Mouse (Mus musculus) 416B (cell line): ENCODE results near the gene Ifngr2.
A peak's percentile ranks its signal among the peaks of the same experiment; 100 is the strongest.
"Not testable (repeated sequence)": the region's sequence is repeated elsewhere in the genome, so short reads cannot be mapped to it uniquely, and the experiment has no call there.

Experiments used
- DNase-seq: peaks from one replicate; pipeline ENCODE4 v3.0.0; 2011; ENCODE audit warnings: low read depth

The Ifngr2 gene

DNA sequence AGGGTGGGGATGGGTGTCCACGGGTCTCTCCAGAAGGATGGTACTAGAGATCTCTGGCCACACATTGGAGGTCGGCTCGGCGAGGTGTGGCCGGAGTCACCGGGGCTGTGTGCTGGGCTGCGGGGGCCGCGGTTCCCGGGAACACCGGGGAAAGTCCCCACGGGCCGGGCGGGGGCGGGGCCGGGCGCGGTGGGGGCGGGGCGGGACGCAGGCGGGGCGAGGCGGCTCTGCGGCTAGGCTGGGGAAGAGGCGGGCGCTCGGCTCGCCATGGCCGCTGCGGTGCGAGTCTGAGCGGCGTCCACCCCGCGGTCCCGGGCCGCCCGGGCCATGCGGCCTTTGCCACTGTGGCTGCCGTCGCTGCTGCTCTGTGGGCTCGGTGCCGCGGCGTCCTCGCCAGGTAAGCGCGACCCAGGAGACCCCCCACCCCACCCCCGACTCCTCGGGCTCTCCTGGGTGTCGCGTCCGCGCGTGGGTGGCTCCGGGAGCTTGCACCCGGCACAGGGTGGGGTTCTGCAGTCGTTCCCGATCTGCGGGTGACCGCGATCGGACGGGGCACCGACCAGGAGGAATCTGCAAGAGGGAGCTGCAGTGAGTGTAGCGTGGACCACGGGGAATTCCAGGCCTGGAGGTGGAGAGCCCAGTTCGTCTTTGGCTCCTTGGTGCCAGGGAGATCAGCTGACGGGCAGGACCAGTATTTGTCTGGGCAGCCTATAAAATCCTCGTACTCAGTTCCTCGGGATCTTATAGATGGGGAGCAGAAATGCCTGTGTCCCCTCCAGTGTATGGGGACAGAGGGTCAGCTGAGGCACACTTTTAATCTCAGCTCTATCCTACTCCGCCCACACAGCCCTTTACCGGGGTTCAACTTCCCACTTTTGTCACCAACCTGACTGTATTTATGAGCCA, at the start of gene Ifngr2:
Gene Ifngr2 (plus strand): TSS at position 237 of the 906 bp plus-strand sequence.
- DNase-seq: peak; percentile 52

GRCm38 (mm10) chr16:91498041-91498440, 48.8 kb upstream of the Ifngr2 start:
- DNase-seq: no peak

GRCm38 (mm10) chr16:91504701-91505100, 42.2 kb upstream of the Ifngr2 start:
- no peak for DNase-seq

DNA sequence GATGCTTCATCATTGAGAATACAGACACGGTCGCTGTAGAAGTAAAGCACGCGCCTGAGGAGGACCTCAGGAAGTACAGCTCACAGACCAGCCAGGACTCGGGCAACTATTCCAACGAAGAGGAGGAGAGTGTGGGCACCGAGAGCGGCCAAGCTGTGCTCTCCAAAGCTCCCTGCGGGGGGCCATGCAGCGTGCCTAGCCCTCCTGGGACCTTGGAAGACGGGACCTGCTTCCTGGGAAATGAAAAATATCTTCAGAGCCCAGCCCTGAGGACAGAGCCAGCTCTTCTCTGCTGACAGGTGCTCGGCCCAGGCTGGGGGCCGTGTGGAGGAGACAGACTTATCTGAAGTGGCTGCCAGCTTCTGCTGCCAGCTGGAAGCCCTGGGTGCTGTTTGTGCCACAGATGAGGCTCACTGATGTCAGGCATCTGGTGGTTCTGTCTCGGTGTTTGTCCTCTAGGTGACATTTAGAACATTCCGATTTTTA, 41.7 kb upstream of the Ifngr2 start:
- DNase-seq: no peak

GRCm38 (mm10) chr16:91506396-91506795, 40.5 kb upstream of the Ifngr2 start:
- DNase-seq: no peak

GRCm38 (mm10) chr16:91512161-91512787, 34.6 kb upstream of the Ifngr2 start:
- DNase-seq: peak; percentile 89

DNA sequence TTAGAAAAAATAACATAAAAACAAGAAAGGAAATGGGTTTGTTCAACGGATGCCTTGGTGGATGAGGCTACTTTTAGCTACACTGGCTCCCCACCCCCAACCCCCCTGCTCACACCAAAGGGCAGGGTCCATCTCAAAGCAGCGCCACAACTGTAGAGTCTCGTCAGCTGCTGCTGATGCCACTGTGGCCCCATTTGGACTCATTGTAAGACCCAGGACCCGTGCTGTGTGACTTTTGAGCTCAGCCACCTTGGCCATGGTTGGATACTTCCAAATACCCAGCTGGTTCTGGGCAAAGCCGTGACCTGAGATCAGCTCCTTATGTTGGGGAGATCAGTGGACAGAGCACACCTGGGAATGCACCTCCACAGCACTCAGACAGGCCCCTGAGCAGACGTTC, 33.8 kb upstream of the Ifngr2 start:
- no peak for DNase-seq

GRCm38 (mm10) chr16:91517020-91517419, 29.9 kb upstream of the Ifngr2 start:
- no peak for DNase-seq

- DNase-seq: peak; percentile 89
These were observed 24.8 kb upstream of the Ifngr2 start for GRCm38 (mm10) chr16:91522040-91522439.

- DNase-seq: peak; percentile 99
These were observed 24.2 kb upstream of the Ifngr2 start for GRCm38 (mm10) chr16:91522479-91523309.

GRCm38 (mm10) chr16:91524206-91524605, 22.7 kb upstream of the Ifngr2 start:
- DNase-seq: no peak

GRCm38 (mm10) chr16:91526274-91526673, 20.6 kb upstream of the Ifngr2 start:
- no peak for DNase-seq

GRCm38 (mm10) chr16:91527051-91527450, 19.8 kb upstream of the Ifngr2 start:
- DNase-seq: peak; percentile 73

- peak; percentile 90 for DNase-seq
These were observed 19.4 kb upstream of the Ifngr2 start for GRCm38 (mm10) chr16:91527500-91527899.

GRCm38 (mm10) chr16:91528578-91528977, 18.3 kb upstream of the Ifngr2 start:
- DNase-seq: no peak

GRCm38 (mm10) chr16:91530830-91531229, 16.0 kb upstream of the Ifngr2 start:
- not testable (repeated sequence) for DNase-seq

GRCm38 (mm10) chr16:91531856-91532255, 15.0 kb upstream of the Ifngr2 start:
- no peak for DNase-seq

- no peak for DNase-seq
These were observed 14.4 kb upstream of the Ifngr2 start for GRCm38 (mm10) chr16:91532429-91532828.

DNA sequence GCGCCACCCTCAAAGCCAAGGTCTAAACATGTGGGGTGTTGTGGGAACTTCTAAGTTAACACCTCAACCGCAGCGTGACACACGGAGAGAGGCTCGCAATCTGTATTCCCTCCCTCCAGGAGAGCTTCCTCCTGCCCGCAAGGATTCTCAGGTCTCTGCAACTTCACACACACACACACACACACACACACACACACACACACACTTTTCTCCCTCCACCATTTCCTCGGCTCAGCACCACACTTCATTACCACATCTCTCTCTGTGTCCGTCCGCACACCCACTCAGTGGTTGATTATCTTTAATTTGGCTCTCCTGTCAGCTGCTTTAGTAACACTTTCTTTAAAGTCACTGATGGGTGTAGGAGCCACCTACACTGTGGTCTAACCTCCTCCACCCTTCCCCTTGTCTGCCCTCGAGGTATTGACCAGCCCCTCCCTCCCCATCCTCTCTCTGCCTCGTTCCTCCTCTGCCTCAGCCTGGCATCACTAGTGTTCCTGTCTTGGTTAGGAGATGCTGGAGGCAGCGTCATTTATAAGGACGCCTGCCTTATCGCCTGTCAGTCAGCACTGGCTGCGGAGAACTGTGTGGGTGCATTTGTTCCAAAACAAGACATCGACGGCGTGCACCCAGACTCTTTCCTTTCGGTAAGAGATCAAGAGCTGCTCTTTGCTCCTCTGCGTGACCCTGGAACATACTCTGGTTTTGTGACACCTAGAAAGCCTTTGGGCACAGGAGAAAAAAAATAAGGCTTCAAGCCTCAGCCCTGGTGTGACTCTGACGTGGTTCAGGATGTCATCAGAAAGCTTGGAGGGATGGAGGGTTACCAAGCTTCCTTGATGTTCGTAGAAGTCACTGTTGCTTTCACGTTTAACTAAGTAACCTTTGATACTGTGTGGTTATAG, 13.5 kb upstream of the Ifngr2 start:
- DNase-seq: no peak

DNA sequence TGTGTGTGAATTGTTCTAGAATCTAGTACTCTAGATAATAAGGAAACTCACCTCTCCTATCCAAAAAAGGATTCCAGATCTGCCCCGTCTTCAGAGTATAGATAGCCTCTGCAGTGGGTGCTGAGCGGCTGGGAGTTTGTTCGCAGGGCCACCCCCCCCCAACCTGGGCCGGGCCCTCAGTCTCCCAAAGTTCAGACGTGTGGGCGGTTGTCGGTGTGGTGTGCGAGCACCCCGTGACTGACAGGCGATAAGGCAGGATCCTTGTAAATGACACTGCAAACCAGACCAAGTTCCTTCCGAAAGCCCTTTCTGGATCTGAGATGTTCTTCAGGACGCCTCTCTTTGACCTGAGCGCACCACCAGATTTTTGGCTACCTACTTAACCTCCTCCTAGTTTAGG, 12.4 kb upstream of the Ifngr2 start:
- DNase-seq: peak; percentile 91

DNA sequence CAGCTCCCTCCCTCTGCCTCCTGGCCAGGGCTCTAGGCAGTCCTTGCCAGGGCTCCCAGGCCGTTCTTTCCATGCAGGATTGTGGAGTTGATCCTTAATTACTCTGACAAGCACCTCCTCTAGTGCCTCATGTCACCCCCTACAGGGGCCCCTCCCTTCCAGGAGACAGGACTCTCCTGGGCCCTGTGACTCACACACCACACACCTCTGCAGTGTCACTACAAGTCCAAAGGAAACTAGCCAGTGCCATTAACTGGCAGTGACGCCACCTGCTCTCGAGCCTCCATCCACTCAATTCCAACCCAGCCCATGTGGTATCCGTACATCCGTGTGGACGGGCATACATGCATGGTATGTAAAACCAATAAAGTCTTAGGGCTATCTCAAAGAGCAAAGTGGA, 12.0 kb upstream of the Ifngr2 start:
- no peak for DNase-seq
